Comparison of ENCODE assay signal across 12 mouse cellular contexts in the genomic region with DNA sequence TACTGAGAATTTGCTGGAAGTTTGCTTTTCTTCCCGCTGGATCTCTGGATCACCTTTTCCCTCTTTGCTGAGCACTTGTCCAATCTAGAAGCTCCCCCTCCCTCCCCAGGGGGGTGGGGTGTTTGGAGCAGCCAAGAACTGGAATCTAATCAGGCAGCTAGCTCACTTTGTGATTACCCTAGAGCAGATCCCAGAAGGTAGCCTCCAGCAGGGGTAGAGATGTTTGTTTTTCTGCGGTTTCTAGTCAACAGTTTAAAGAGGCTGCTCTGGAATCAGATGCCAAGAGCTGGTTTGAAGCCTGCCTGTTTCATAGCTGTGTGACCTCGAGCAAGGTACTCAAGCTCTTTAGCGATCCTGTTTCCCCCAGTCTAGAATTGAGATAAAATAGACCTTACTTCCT.
"Had no signal": no experiment of that assay in that cellular context is flagged by ENCODE, and none has a peak within 500 bp of the region (broad histone marks: within the 10 kb centered on the region; RNA-seq: fewer than 3 reads in every experiment).

No protein-coding gene starts in this region.

- H3K4me1 ChIP-seq: limb, embryonic 13.5 days; neural tube, embryonic 15.5 days had no signal

- DNase-seq: kidney, postnatal 10 days; kidney, postnatal 4 days; left cerebral cortex, postnatal 4 days; midbrain, embryonic 14.5 days; right cerebral cortex, adult 18-20 months; thymus, adult 18-20 months; thymus, postnatal 14 days had no signal

- H3K4me3 ChIP-seq: layer of hippocampus, adult 2 months; limb, embryonic 13.5 days; midbrain, embryonic 10.5 days; myocyte; neural tube, embryonic 15.5 days had no signal
